Mouse (Mus musculus): ENCODE measurements around the gene Rwdd1. TPM values are rescaled to one million over a fixed set of nuclear protein-coding genes. Genes with fewer than 3 reads are reported as not detected.
A peak's percentile ranks its signal among the peaks of the same experiment; 100 is the strongest.
"Not testable (repeated sequence)": the region's sequence is repeated elsewhere in the genome, so short reads cannot be mapped to it uniquely, and the experiment has no call there.

The Rwdd1 gene
- total and polyA plus RNA-seq, 3 experiments = 57.2 to 269 (median 246) TPM

- ATAC-seq (ENCODE audit: extremely low read depth, insufficient number of reproducible peaks, low FRiP score, poor library complexity, severe bottlenecking) (no peak), DNase-seq (ENCODE audit: low spot score) (no peak)
- TF ChIP-seq CTCF (IDR thresholded peaks at IDR 0.05; ENCODE audit: low read depth, low read length) = no peak
- TF ChIP-seq GATA1 (IDR thresholded peaks at IDR 0.05; ENCODE audit: borderline replicate concordance, low read length) = no peak
- TF ChIP-seq POLR2AphosphoS5 (IDR thresholded peaks at IDR 0.05; ENCODE audit: insufficient replicate concordance, low read depth, low read length) = no peak
- no peak for TF ChIP-seq GATA2 (IDR thresholded peaks at IDR 0.05; ENCODE audit: borderline replicate concordance, low read depth, low read length)
- no peak for TF ChIP-seq TAL1 (conservative IDR thresholded peaks at IDR 0.05; ENCODE audit: low read depth, low read length)
- no peaks in the 10 kb centered on the region for H3K9me3 ChIP-seq (replicated peaks)
- H3K27me3 ChIP-seq (ENCODE audit: insufficient read depth, low read length) = peaks cover 14% of the 10 kb centered on the region; the same call in 1 of the 2 replicates
- H3K4me1 ChIP-seq (ENCODE audit: insufficient read depth, low read depth, low read length) = no peaks in the 10 kb centered on the region
- H3K4me3 ChIP-seq (ENCODE audit: low read depth, low read length) = no peak overlapping the region
- H3K36me3 ChIP-seq (replicated peaks) = no peaks in the 10 kb centered on the region
These were observed 14.3 kb upstream of the Rwdd1 start for GRCm38 (mm10) chr10:34033630-34034305.

DNA sequence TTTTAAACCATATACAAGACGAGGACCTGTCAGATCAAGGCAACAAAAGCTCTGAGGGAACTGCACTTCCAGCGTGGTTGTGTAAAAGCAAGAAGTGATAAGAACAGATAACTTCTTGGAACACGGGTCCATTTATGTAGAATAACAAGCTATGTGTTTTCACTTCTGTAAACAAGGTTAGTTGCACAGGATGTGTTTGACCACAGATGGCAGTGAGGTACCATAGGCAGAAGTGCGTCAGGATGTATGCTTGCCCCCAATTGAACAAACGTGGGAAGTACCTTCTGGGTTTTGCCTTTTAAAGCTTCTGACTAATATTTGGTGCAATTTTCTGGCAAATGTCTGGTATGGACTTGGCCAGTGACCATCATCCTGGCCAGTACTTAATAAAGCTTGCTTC, 10.9 kb upstream of the Rwdd1 start:
- TF ChIP-seq TAL1 (conservative IDR thresholded peaks at IDR 0.05; ENCODE audit: low read depth, low read length) (no peak), GATA2 (IDR thresholded peaks at IDR 0.05; ENCODE audit: borderline replicate concordance, low read depth, low read length) (no peak), POLR2AphosphoS5 (IDR thresholded peaks at IDR 0.05; ENCODE audit: insufficient replicate concordance, low read depth, low read length) (no peak), GATA1 (IDR thresholded peaks at IDR 0.05; ENCODE audit: borderline replicate concordance, low read length) (no peak), CTCF (IDR thresholded peaks at IDR 0.05; ENCODE audit: low read depth, low read length) (no peak)
- no peak for DNase-seq (ENCODE audit: low spot score)
- no peaks in the 10 kb centered on the region for H3K36me3 ChIP-seq (replicated peaks)
- H3K4me1 ChIP-seq (ENCODE audit: insufficient read depth, low read depth, low read length) = no peaks in the 10 kb centered on the region
- peaks cover 17% of the 10 kb centered on the region; the same call in 1 of the 2 replicates for H3K27me3 ChIP-seq (ENCODE audit: insufficient read depth, low read length)
- no peak for ATAC-seq (ENCODE audit: extremely low read depth, insufficient number of reproducible peaks, low FRiP score, poor library complexity, severe bottlenecking)
- no peaks in the 10 kb centered on the region for H3K9me3 ChIP-seq (replicated peaks)
- H3K4me3 ChIP-seq (ENCODE audit: low read depth, low read length) = no peak overlapping the region

DNA sequence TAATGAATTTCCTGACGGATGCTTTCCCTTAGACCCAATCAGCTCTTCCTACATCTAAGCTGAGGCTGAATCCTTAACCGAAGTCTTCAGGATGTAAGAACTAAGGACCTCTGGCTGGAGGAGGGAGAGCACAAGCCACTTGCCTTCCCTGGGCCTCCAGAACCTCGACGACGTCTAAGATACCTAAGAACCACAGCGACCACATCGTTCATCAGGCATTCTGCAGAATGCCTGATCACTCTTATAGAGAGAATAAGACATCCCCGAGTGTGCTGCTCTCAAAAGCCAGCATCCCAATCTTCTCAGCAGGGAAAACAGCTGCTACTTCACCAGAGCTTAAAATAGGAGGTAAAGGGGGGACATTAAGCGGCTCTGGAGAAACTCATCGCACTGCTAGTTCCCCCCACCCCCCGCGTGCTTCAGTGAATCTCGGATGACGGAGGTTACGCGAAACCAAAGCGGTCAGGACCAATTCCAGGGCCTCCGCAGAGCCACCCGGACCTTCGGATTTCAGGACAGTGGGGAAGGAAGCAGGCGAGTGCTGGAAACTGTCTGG, 600 bp downstream of the Rwdd1 start:
- Histone ChIP-seq H3K36me3 (replicated peaks) (peaks cover 28% of the 10 kb centered on the region), H3K4me3 (ENCODE audit: low read depth, low read length) (peak overlapping the region; percentile 88), H3K27me3 (ENCODE audit: insufficient read depth, low read length) (0 out of 2 replicates have a peak, but pooled peaks cover 2% of the 10 kb centered on the region), H3K4me1 (ENCODE audit: insufficient read depth, low read depth, low read length) (peaks cover 24% of the 10 kb centered on the region), H3K9me3 (replicated peaks) (no peaks in the 10 kb centered on the region)
- ATAC-seq (ENCODE audit: extremely low read depth, insufficient number of reproducible peaks, low FRiP score, poor library complexity, severe bottlenecking) (no peak), DNase-seq (ENCODE audit: low spot score) (peak; percentile 8)
- no peak for TF ChIP-seq GATA2 (IDR thresholded peaks at IDR 0.05; ENCODE audit: borderline replicate concordance, low read depth, low read length)
- no peak for TF ChIP-seq POLR2AphosphoS5 (IDR thresholded peaks at IDR 0.05; ENCODE audit: insufficient replicate concordance, low read depth, low read length)
- no peak for TF ChIP-seq CTCF (IDR thresholded peaks at IDR 0.05; ENCODE audit: low read depth, low read length)
- TF ChIP-seq GATA1 (IDR thresholded peaks at IDR 0.05; ENCODE audit: borderline replicate concordance, low read length) = no peak
- no peak for TF ChIP-seq TAL1 (conservative IDR thresholded peaks at IDR 0.05; ENCODE audit: low read depth, low read length)

DNA sequence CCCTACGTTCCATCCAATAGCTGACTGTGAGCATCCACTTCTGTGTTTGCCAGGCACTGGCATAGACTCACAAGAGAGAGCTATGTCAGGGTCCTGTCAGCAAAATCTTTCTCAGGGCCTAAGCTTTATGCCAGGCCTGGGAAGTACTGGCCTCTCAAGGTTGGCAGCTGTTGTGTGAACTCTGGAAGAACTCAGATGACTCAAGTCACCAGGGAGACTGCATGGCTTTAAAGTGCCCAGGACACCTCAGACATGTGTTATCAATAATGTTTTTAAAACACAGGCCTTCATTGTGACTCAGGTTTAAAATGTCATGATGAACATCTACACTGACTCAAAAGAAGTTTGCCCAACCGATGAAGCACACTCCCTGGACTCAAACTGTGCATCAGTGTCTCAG, 6.2 kb downstream of the Rwdd1 start:
- H3K9me3 ChIP-seq (replicated peaks) = no peaks in the 10 kb centered on the region
- TF ChIP-seq GATA1 (IDR thresholded peaks at IDR 0.05; ENCODE audit: borderline replicate concordance, low read length) (no peak), GATA2 (IDR thresholded peaks at IDR 0.05; ENCODE audit: borderline replicate concordance, low read depth, low read length) (no peak), TAL1 (conservative IDR thresholded peaks at IDR 0.05; ENCODE audit: low read depth, low read length) (no peak), CTCF (IDR thresholded peaks at IDR 0.05; ENCODE audit: low read depth, low read length) (no peak), POLR2AphosphoS5 (IDR thresholded peaks at IDR 0.05; ENCODE audit: insufficient replicate concordance, low read depth, low read length) (no peak)

GRCm38 (mm10) chr10:34012581-34012980, 6.8 kb downstream of the Rwdd1 start:
- ATAC-seq (ENCODE audit: extremely low read depth, insufficient number of reproducible peaks, low FRiP score, poor library complexity, severe bottlenecking) = no peak
- no peak for TF ChIP-seq GATA1 (IDR thresholded peaks at IDR 0.05; ENCODE audit: borderline replicate concordance, low read length)
- no peak for TF ChIP-seq TAL1 (conservative IDR thresholded peaks at IDR 0.05; ENCODE audit: low read depth, low read length)
- no peak for TF ChIP-seq CTCF (IDR thresholded peaks at IDR 0.05; ENCODE audit: low read depth, low read length)
- TF ChIP-seq GATA2 (IDR thresholded peaks at IDR 0.05; ENCODE audit: borderline replicate concordance, low read depth, low read length) = no peak
- TF ChIP-seq POLR2AphosphoS5 (IDR thresholded peaks at IDR 0.05; ENCODE audit: insufficient replicate concordance, low read depth, low read length) = no peak
- H3K36me3 ChIP-seq (replicated peaks) = peaks cover 53% of the 10 kb centered on the region

More for the DNA sequence above, 6.2 kb downstream of the Rwdd1 start:
- peaks cover 17% of the 10 kb centered on the region for H3K4me1 ChIP-seq (ENCODE audit: insufficient read depth, low read depth, low read length)
- H3K36me3 ChIP-seq (replicated peaks) = peaks cover 50% of the 10 kb centered on the region
- DNase-seq (ENCODE audit: low spot score) = no peak
- no peak for ATAC-seq (ENCODE audit: extremely low read depth, insufficient number of reproducible peaks, low FRiP score, poor library complexity, severe bottlenecking)
- no peaks in the 10 kb centered on the region for H3K27me3 ChIP-seq (ENCODE audit: insufficient read depth, low read length)
- no peak overlapping the region for H3K4me3 ChIP-seq (ENCODE audit: low read depth, low read length)

GRCm38 (mm10) chr10:33998397-33998796, 21.0 kb downstream of the Rwdd1 start:
- H3K9me3 ChIP-seq (replicated peaks) = no peaks in the 10 kb centered on the region
- TF ChIP-seq CTCF (IDR thresholded peaks at IDR 0.05; ENCODE audit: low read depth, low read length) (no peak), GATA1 (IDR thresholded peaks at IDR 0.05; ENCODE audit: borderline replicate concordance, low read length) (no peak)
- DNase-seq (ENCODE audit: low spot score) = no peak
- H3K4me1 ChIP-seq (ENCODE audit: insufficient read depth, low read depth, low read length) = no peaks in the 10 kb centered on the region
- no peak overlapping the region for H3K4me3 ChIP-seq (ENCODE audit: low read depth, low read length)
- H3K27me3 ChIP-seq (ENCODE audit: insufficient read depth, low read length) = no peaks in the 10 kb centered on the region
- H3K36me3 ChIP-seq (replicated peaks) = peaks cover 81% of the 10 kb centered on the region
- no peak for ATAC-seq (ENCODE audit: extremely low read depth, insufficient number of reproducible peaks, low FRiP score, poor library complexity, severe bottlenecking)

More at GRCm38 (mm10) chr10:34012581-34012980, 6.8 kb downstream of the Rwdd1 start:
- Histone ChIP-seq H3K4me3 (ENCODE audit: low read depth, low read length) (no peak overlapping the region), H3K9me3 (replicated peaks) (no peaks in the 10 kb centered on the region), H3K4me1 (ENCODE audit: insufficient read depth, low read depth, low read length) (peaks cover 11% of the 10 kb centered on the region), H3K27me3 (ENCODE audit: insufficient read depth, low read length) (no peaks in the 10 kb centered on the region)
- no peak for DNase-seq (ENCODE audit: low spot score)

- peaks cover 78% of the 10 kb centered on the region for H3K36me3 ChIP-seq (replicated peaks)
These were observed 22.7 kb downstream of the Rwdd1 start for GRCm38 (mm10) chr10:33996686-33997085.

More at GRCm38 (mm10) chr10:33996686-33997085, 22.7 kb downstream of the Rwdd1 start:
- not testable (repeated sequence) for H3K4me1 ChIP-seq (ENCODE audit: insufficient read depth, low read depth, low read length); H3K9me3 ChIP-seq (replicated peaks); ATAC-seq (ENCODE audit: extremely low read depth, insufficient number of reproducible peaks, low FRiP score, poor library complexity, severe bottlenecking); H3K27me3 ChIP-seq (ENCODE audit: insufficient read depth, low read length); DNase-seq (ENCODE audit: low spot score); H3K4me3 ChIP-seq (ENCODE audit: low read depth, low read length)

Measured in G1E (cell line).